Mouse (Mus musculus): ENCODE data around the gene Ank3. TPM values are rescaled to one million over a fixed set of nuclear protein-coding genes. Genes with fewer than 3 reads are reported as not detected.

Ank3 gene
- polyA plus RNA-seq, 1 experiment from 2014 or later, result 18.0 TPM

- H3K36me3 ChIP-seq, result no peaks in the 10 kb centered on the region
- H3K4me2 ChIP-seq, result no peak overlapping the region
- no peaks in the 10 kb centered on the region for H3K9me3 ChIP-seq
- H3K4me1 ChIP-seq, result no peaks in the 10 kb centered on the region
- no peak overlapping the region for H3K9ac ChIP-seq
- H3K4me3 ChIP-seq, result no peak overlapping the region
- no peaks in the 10 kb centered on the region for H3K27me3 ChIP-seq
- ATAC-seq (ENCODE audit: borderline replicate concordance, extremely low read depth, low FRiP score, low TSS enrichment), result no peak
- WGBS, result 91% methylated on average over 6 of the region's 6 CpGs
- H3K27ac ChIP-seq, result no peak overlapping the region
Observed at GRCm38 (mm10) chr10:69485191-69485786, 86.7 kb downstream of the Ank3 start.

- 83% methylated on average over 5 of the region's 5 CpGs for WGBS
- no peaks in the 10 kb centered on the region for H3K27me3 ChIP-seq
- no peak overlapping the region for H3K9ac ChIP-seq
- H3K4me2 ChIP-seq, result no peak overlapping the region
- H3K27ac ChIP-seq, result no peak overlapping the region
- no peaks in the 10 kb centered on the region for H3K36me3 ChIP-seq
- H3K4me3 ChIP-seq, result no peak overlapping the region
- H3K9me3 ChIP-seq, result no peaks in the 10 kb centered on the region
- H3K4me1 ChIP-seq, result no peaks in the 10 kb centered on the region
- ATAC-seq (ENCODE audit: borderline replicate concordance, extremely low read depth, low FRiP score, low TSS enrichment), result no peak
Observed at GRCm38 (mm10) chr10:69490182-69490581, 91.6 kb downstream of the Ank3 start.

GRCm38 (mm10) chr10:69491975-69492374 is 93.4 kb downstream of the Ank3 start:
- no peak for ATAC-seq (ENCODE audit: borderline replicate concordance, extremely low read depth, low FRiP score, low TSS enrichment)
- Histone ChIP-seq H3K4me2 (no peak overlapping the region), H3K4me3 (no peak overlapping the region), H3K27ac (no peak overlapping the region), H3K9ac (no peak overlapping the region), H3K9me3 (no peaks in the 10 kb centered on the region), H3K27me3 (no peaks in the 10 kb centered on the region), H3K4me1 (no peaks in the 10 kb centered on the region), H3K36me3 (no peaks in the 10 kb centered on the region)
- 76% methylated on average over 5 of the region's 5 CpGs for WGBS

- 73% methylated on average over 17 of the region's 17 CpGs for WGBS
- H3K9me3 ChIP-seq, result no peaks in the 10 kb centered on the region
- H3K4me3 ChIP-seq, result no peak overlapping the region
- H3K27me3 ChIP-seq, result no peaks in the 10 kb centered on the region
- no peak overlapping the region for H3K9ac ChIP-seq
- no peak for ATAC-seq (ENCODE audit: borderline replicate concordance, extremely low read depth, low FRiP score, low TSS enrichment)
- 0 out of 2 replicates have a peak, but pooled peaks cover 2% of the 10 kb centered on the region for H3K4me1 ChIP-seq
- no peaks in the 10 kb centered on the region for H3K36me3 ChIP-seq
- no peak overlapping the region for H3K4me2 ChIP-seq
- H3K27ac ChIP-seq, result no peak overlapping the region
Observed at GRCm38 (mm10) chr10:69497382-69497781, 98.8 kb downstream of the Ank3 start.

- Histone ChIP-seq H3K9me3 (no peaks in the 10 kb centered on the region), H3K27ac (no peak overlapping the region), H3K36me3 (no peaks in the 10 kb centered on the region), H3K9ac (no peak overlapping the region), H3K27me3 (no peaks in the 10 kb centered on the region), H3K4me1 (0 out of 2 replicates have a peak, but pooled peaks cover 2% of the 10 kb centered on the region), H3K4me3 (no peak overlapping the region), H3K4me2 (no peak overlapping the region)
- WGBS, result 33% methylated on average over 11 of the region's 11 CpGs
- no peak for ATAC-seq (ENCODE audit: borderline replicate concordance, extremely low read depth, low FRiP score, low TSS enrichment)
Observed at GRCm38 (mm10) chr10:69500171-69500860, 101.7 kb downstream of the Ank3 start.

- no peaks in the 10 kb centered on the region for H3K9me3 ChIP-seq
- H3K4me3 ChIP-seq, result no peak overlapping the region
- no peak overlapping the region for H3K9ac ChIP-seq
- WGBS, result 81% methylated on average over 4 of the region's 4 CpGs
- no peak overlapping the region for H3K27ac ChIP-seq
- H3K4me2 ChIP-seq, result no peak overlapping the region
- no peaks in the 10 kb centered on the region for H3K36me3 ChIP-seq
- ATAC-seq (ENCODE audit: borderline replicate concordance, extremely low read depth, low FRiP score, low TSS enrichment), result no peak
- no peaks in the 10 kb centered on the region for H3K27me3 ChIP-seq
- H3K4me1 ChIP-seq, result 0 out of 2 replicates have a peak, but pooled peaks cover 2% of the 10 kb centered on the region
Observed at GRCm38 (mm10) chr10:69503791-69504190, 105.2 kb downstream of the Ank3 start.

- no peak overlapping the region for H3K4me2 ChIP-seq
- no peaks in the 10 kb centered on the region for H3K9me3 ChIP-seq
- no peak overlapping the region for H3K9ac ChIP-seq
- H3K4me1 ChIP-seq, result no peaks in the 10 kb centered on the region
- 72% methylated on average over 8 of the region's 8 CpGs for WGBS
- H3K36me3 ChIP-seq, result no peaks in the 10 kb centered on the region
- no peak overlapping the region for H3K27ac ChIP-seq
- no peak for ATAC-seq (ENCODE audit: borderline replicate concordance, extremely low read depth, low FRiP score, low TSS enrichment)
- no peaks in the 10 kb centered on the region for H3K27me3 ChIP-seq
- no peak overlapping the region for H3K4me3 ChIP-seq
Observed at GRCm38 (mm10) chr10:69507719-69508118, 109.1 kb downstream of the Ank3 start.

- ATAC-seq (ENCODE audit: borderline replicate concordance, extremely low read depth, low FRiP score, low TSS enrichment), result no peak
Observed at GRCm38 (mm10) chr10:69510392-69510791, 111.8 kb downstream of the Ank3 start.

GRCm38 (mm10) chr10:69511234-69511633 is 112.7 kb downstream of the Ank3 start:
- Histone ChIP-seq H3K4me1 (no peaks in the 10 kb centered on the region), H3K4me3 (no peak overlapping the region), H3K27ac (no peak overlapping the region), H3K27me3 (no peaks in the 10 kb centered on the region), H3K36me3 (no peaks in the 10 kb centered on the region), H3K9me3 (no peaks in the 10 kb centered on the region), H3K4me2 (no peak overlapping the region), H3K9ac (no peak overlapping the region)
- 55% methylated on average over 1 of the region's 1 CpGs for WGBS
- ATAC-seq (ENCODE audit: borderline replicate concordance, extremely low read depth, low FRiP score, low TSS enrichment), result no peak

More at GRCm38 (mm10) chr10:69510392-69510791, 111.8 kb downstream of the Ank3 start:
- Histone ChIP-seq H3K27ac (no peak overlapping the region), H3K36me3 (no peaks in the 10 kb centered on the region), H3K4me2 (no peak overlapping the region), H3K4me1 (no peaks in the 10 kb centered on the region), H3K9ac (no peak overlapping the region), H3K9me3 (no peaks in the 10 kb centered on the region), H3K27me3 (no peaks in the 10 kb centered on the region), H3K4me3 (no peak overlapping the region)
- 72% methylated on average over 8 of the region's 8 CpGs for WGBS

GRCm38 (mm10) chr10:69521977-69522376 is 123.4 kb downstream of the Ank3 start:
- H3K4me1 ChIP-seq, result no peaks in the 10 kb centered on the region
- ATAC-seq (ENCODE audit: borderline replicate concordance, extremely low read depth, low FRiP score, low TSS enrichment), result no peak
- no peaks in the 10 kb centered on the region for H3K27me3 ChIP-seq
- H3K36me3 ChIP-seq, result no peaks in the 10 kb centered on the region
- no peaks in the 10 kb centered on the region for H3K9me3 ChIP-seq
- WGBS, result 54% methylated on average over 4 of the region's 4 CpGs
- no peak overlapping the region for H3K27ac ChIP-seq
- H3K4me2 ChIP-seq, result no peak overlapping the region
- no peak overlapping the region for H3K4me3 ChIP-seq
- H3K9ac ChIP-seq, result no peak overlapping the region

- H3K9me3 ChIP-seq, result no peaks in the 10 kb centered on the region
- 76% methylated on average over 3 of the region's 3 CpGs for WGBS
- ATAC-seq (ENCODE audit: borderline replicate concordance, extremely low read depth, low FRiP score, low TSS enrichment), result no peak
- H3K36me3 ChIP-seq, result no peaks in the 10 kb centered on the region
- H3K27me3 ChIP-seq, result no peaks in the 10 kb centered on the region
- H3K4me1 ChIP-seq, result no peaks in the 10 kb centered on the region
- no peak overlapping the region for H3K27ac ChIP-seq
- no peak overlapping the region for H3K9ac ChIP-seq
- H3K4me3 ChIP-seq, result no peak overlapping the region
- no peak overlapping the region for H3K4me2 ChIP-seq
Observed at GRCm38 (mm10) chr10:69523202-69523601, 124.6 kb downstream of the Ank3 start.

GRCm38 (mm10) chr10:69527318-69527717 is 128.7 kb downstream of the Ank3 start:
- 76% methylated on average over 10 of the region's 10 CpGs for WGBS
- H3K27ac ChIP-seq, result no peak overlapping the region
- H3K9ac ChIP-seq, result no peak overlapping the region
- H3K4me2 ChIP-seq, result no peak overlapping the region
- H3K36me3 ChIP-seq, result no peaks in the 10 kb centered on the region
- H3K9me3 ChIP-seq, result no peaks in the 10 kb centered on the region
- no peaks in the 10 kb centered on the region for H3K27me3 ChIP-seq
- no peaks in the 10 kb centered on the region for H3K4me1 ChIP-seq
- ATAC-seq (ENCODE audit: borderline replicate concordance, extremely low read depth, low FRiP score, low TSS enrichment), result no peak
- no peak overlapping the region for H3K4me3 ChIP-seq
